Mouse (Mus musculus) liver, adult 2 months (tissue): ENCODE measurements around the gene Rab4a.

ENCODE experiments used
- CTCF ChIP-seq: fragments of 200-500 bp; IDR thresholded peaks from 2 replicates; pipeline ENCODE4 v1.5.1; 2011; ENCODE audit warnings: low read depth, low read length, control low read depth
- POLR2A ChIP-seq: fragments of 200-500 bp; IDR thresholded peaks from 2 replicates; pipeline ENCODE4 v1.6.1; 2011; ENCODE audit warnings: low read length, control low read depth; ENCODE audit not compliant: insufficient read depth; ENCODE audit errors: extremely low read depth

DNA sequence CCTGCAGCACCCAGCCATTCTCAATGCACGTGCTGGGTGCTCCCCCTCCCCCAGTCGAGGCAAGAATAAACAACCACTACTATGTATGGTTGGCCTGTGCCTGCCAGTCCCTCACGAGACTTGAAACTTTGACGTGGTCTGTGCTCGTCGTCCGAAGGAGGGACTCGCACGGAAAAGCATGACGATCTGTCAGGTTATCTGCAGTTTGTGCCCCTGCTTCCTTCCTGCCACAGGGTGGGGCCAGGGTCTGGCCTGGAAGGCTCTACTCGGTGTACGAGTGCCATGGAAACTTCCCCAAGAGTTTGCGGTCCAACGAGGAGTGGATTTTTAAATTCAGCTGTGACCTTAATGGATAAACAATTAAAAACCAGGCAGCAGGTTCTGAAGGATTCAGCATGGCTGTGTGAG, 1.2 kb downstream of the Rab4a start:
- TF ChIP-seq CTCF = 0 out of 2 replicates have a peak, but pooled peaks have one; percentile 5
- TF ChIP-seq POLR2A = no peak
